Mouse (Mus musculus) lung, embryonic 15.5 days (tissue): ENCODE data around the gene Brap. TPM values are rescaled to one million over a fixed set of nuclear protein-coding genes. Genes with fewer than 3 reads are reported as not detected.

Experiments
- ATAC-seq: fragments of 200-750 bp; cut with Nextera tagmentation; 2 replicates; pipeline ENCODE4 v1.8.0; 2017; ENCODE audit warnings: moderate number of reproducible peaks, borderline replicate concordance; ENCODE audit not compliant: low FRiP score, low TSS enrichment; ENCODE audit errors: extremely low read depth
- H3K27ac ChIP-seq: fragments of 300-500 bp; sonication (generic); 2 replicates; pipeline ENCODE4 v1.5.1; 2015; ENCODE audit warnings: moderate library complexity, mild to moderate bottlenecking, inconsistent platforms
- H3K27me3 ChIP-seq: fragments of 300-500 bp; sonication (generic); 2 replicates; pipeline ENCODE4 v1.6.1; 2015; ENCODE audit warnings: inconsistent platforms
- H3K36me3 ChIP-seq: fragments of 300-500 bp; sonication (generic); 2 replicates; pipeline ENCODE4 v1.6.1; 2015; ENCODE audit warnings: inconsistent platforms
- H3K4me1 ChIP-seq: fragments of 300-500 bp; sonication (generic); 2 replicates; pipeline ENCODE4 v1.6.1; 2015; ENCODE audit warnings: inconsistent platforms
- H3K4me2 ChIP-seq: fragments of 300-500 bp; sonication (generic); 2 replicates; pipeline ENCODE4 v1.6.1; 2015; ENCODE audit warnings: inconsistent platforms, mild to moderate bottlenecking, moderate library complexity
- H3K4me3 ChIP-seq: fragments of 300-500 bp; sonication (generic); 2 replicates; pipeline ENCODE4 v1.5.1; 2015; ENCODE audit warnings: mild to moderate bottlenecking, inconsistent platforms
- H3K9ac ChIP-seq: fragments of 300-500 bp; sonication (generic); 2 replicates; pipeline ENCODE4 v1.6.1; 2015; ENCODE audit warnings: inconsistent platforms
- H3K9me3 ChIP-seq: fragments of 300-500 bp; sonication (generic); 2 replicates; pipeline ENCODE4 v1.6.1; 2016; ENCODE audit warnings: inconsistent platforms
- WGBS: fragments of 180-500 bp; shearing (Covaris S2); methylation state at CpG from one replicate; pipeline ENCODE4 v1.1.7; 2015; 5-methylcytosine and 5-hydroxymethylcytosine counted together
- polyA plus RNA-seq: library from polyadenylated mRNA; unstranded; fragments of >200 nt; fragmentation: Nextera tagmentation; extraction: Ambion mirVana; gene quantifications from 2 replicates; pipeline ENCODE4 v1.2.1, GENCODE M21; 2015

Brap gene
- polyA plus RNA-seq, 1 experiment from 2014 or later: 41.4 TPM

DNA sequence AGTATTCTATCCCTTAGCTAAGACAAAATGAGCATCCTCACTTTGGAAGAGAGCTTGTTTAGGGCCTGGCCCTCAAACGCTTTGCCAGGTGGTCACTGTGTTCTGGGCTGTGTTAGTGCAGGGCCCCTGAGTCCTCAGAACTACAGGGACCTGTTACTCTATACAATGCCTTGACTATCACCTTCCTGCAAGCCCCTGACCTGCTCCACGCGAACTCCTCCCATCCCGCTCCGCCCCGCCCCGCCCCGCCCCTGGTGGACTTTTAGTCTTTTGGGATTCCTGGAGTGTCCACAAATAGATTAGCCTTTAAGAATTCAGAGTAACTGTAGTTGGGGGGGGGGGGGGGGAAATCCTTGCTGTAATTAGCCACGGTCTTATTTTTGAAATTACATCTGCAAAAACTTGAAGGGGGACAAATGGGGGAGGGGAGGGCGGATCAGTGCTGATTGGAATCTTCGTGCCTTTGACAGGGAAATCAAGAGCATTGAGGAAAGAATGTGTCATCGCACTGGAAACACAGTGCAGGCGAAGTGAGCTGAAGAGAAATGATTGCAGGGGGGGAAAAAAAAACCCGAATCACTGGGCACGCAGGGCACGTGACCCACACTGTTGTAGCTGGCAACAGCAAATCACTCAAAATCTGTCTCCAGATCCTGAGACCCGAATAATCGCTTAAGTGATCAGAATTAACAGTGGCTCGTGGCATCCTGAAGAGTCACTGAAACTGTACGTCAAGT, 44.3 kb downstream of the Brap start:
- Histone ChIP-seq H3K9ac (0 out of 2 replicates have a peak overlapping the region, but pooled peaks have one; percentile 5), H3K36me3 (no peaks in the 10 kb centered on the region), H3K9me3 (no peaks in the 10 kb centered on the region), H3K27ac (no peak overlapping the region), H3K4me1 (peaks cover 8% of the 10 kb centered on the region), H3K27me3 (no peaks in the 10 kb centered on the region), H3K4me3 (peak overlapping the region; percentile 11; the same call in 1 of the 2 replicates), H3K4me2 (peak overlapping the region; percentile 52)
- WGBS: 6% methylated on average over 20 of the region's 20 CpGs
- peak; percentile 49; the same call in 1 of the 2 replicates for ATAC-seq

DNA sequence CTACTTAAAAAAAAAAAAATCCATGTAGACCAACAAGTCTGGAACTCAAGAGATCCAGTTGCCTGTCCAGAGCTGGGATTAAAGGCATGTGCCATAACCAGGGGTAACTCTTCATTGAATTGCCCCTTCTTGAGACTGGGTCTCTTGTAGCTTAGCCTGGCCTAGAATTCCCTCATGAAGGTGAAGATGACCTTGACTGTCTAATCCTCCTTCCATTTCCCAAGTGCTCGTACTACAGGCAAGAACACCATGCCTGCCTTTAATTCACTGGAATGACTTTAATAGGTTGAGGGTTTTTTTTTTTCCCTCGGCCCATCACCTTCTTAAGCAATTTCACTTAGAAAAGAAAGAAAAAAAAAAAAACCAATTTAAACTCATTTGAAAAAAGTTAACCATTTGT, 50.0 kb downstream of the Brap start:
- Histone ChIP-seq H3K4me3 (peak overlapping the region; percentile 99), H3K36me3 (no peaks in the 10 kb centered on the region), H3K9me3 (no peaks in the 10 kb centered on the region), H3K4me2 (peak overlapping the region; percentile 77), H3K27ac (no peak overlapping the region), H3K27me3 (no peaks in the 10 kb centered on the region), H3K9ac (no peak overlapping the region), H3K4me1 (peaks cover 14% of the 10 kb centered on the region)
- no peak for ATAC-seq
- WGBS: 39% methylated on average over 2 of the region's 2 CpGs

DNA sequence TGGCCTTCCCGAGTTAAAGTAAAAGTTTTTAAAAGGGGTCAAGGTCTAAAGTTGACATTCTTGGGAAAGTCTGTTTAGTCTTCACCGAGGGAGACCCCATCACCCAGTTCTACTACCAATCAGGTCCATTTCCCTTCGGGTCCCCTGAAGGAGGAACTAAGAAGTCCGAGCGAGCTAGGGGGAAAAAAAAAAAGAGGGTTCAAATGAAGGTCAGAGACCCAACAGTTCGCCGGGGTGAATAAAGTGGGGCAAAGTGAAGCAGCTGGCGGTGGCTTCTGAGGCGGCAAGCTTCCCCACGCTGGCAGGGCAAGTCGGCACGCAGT, 50.4 kb downstream of the Brap start:
- Histone ChIP-seq H3K27me3 (no peaks in the 10 kb centered on the region), H3K4me1 (peaks cover 18% of the 10 kb centered on the region), H3K4me2 (peak overlapping the region; percentile 77), H3K36me3 (no peaks in the 10 kb centered on the region), H3K9me3 (no peaks in the 10 kb centered on the region), H3K4me3 (peak overlapping the region; percentile 99), H3K27ac (peak overlapping the region; percentile 97), H3K9ac (peak overlapping the region; percentile 92)
- under 1% methylated on average over 12 of the region's 12 CpGs for WGBS
- ATAC-seq: no peak

DNA sequence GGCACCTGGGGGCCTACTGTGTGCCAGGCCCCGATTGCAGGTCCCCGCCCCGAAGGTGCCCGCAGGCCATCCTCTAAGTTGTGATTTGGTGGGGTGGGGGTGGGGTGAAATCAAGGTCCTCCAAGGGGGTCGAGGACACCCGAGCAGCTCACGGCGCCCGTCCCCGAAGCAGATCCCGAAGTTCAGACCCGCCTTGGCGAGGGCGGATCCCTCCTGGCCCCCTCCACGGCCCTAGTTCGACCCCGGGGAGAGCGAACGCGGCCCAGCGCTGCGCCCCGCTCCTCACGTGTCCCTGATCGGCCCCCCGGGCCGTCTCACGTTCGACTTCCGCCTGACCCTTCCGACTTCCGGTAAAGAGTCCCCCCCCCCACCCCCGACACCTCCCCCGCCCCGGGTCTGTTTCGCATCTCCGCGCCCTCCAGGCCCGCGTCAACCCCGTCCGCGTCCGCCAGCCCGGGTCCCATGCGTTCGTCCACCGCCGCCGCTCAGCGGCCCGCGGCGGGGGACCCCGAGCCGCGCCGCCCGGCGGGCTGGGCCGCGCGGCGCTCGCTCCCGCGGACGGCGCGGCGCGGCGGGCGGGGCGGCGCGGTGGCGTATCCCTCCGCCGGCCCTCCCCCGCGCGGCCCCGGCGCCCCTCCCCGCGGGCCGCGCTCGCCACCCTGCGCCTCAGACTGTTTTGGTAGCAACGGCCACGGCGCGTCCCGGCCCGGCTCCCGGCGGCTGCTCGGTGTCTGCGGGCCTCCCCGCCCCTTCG, 51.0 kb downstream of the Brap start, which contains the start of gene Atxn2:
TSS of gene Atxn2 (plus strand) at position 164 of the 754 bp plus-strand sequence.
- no peaks in the 10 kb centered on the region for H3K27me3 ChIP-seq
- H3K9ac ChIP-seq: peak within 1 kb of the TSS; percentile 92
- under 1% methylated on average over 34 of the region's 103 CpGs for WGBS

DNA sequence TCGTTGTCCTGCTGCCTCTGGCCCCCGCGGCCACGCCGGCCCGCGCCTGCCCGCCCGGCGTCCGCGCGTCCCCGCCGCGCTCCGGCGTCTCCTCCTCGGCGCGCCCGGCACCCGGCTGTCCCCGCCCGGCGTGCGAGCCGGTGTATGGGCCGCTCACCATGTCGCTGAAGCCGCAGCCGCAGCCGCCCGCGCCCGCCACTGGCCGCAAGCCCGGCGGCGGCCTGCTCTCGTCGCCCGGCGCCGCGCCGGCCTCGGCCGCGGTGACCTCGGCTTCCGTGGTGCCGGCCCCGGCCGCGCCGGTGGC, 51.5 kb downstream of the Brap start:
- Histone ChIP-seq H3K4me3 (peak overlapping the region; percentile 99), H3K4me1 (peaks cover 25% of the 10 kb centered on the region), H3K27ac (peak overlapping the region; percentile 97), H3K27me3 (no peaks in the 10 kb centered on the region), H3K36me3 (no peaks in the 10 kb centered on the region), H3K9ac (peak overlapping the region; percentile 92), H3K4me2 (peak overlapping the region; percentile 78), H3K9me3 (no peaks in the 10 kb centered on the region)
- 0% methylated on average over 18 of the region's 57 CpGs for WGBS
- no peak for ATAC-seq

More for the DNA sequence above, 51.0 kb downstream of the Brap start, which contains the start of gene Atxn2:
- peaks cover 23% of the 10 kb centered on the region for H3K4me1 ChIP-seq
- no peaks in the 10 kb centered on the region for H3K36me3 ChIP-seq
- peak within 1 kb of the TSS; percentile 78 for H3K4me2 ChIP-seq
- no peaks in the 10 kb centered on the region for H3K9me3 ChIP-seq
- peak within 1 kb of the TSS; percentile 97 for H3K27ac ChIP-seq
- peak; percentile 79 for ATAC-seq
- peak within 1 kb of the TSS; percentile 99 for H3K4me3 ChIP-seq

DNA sequence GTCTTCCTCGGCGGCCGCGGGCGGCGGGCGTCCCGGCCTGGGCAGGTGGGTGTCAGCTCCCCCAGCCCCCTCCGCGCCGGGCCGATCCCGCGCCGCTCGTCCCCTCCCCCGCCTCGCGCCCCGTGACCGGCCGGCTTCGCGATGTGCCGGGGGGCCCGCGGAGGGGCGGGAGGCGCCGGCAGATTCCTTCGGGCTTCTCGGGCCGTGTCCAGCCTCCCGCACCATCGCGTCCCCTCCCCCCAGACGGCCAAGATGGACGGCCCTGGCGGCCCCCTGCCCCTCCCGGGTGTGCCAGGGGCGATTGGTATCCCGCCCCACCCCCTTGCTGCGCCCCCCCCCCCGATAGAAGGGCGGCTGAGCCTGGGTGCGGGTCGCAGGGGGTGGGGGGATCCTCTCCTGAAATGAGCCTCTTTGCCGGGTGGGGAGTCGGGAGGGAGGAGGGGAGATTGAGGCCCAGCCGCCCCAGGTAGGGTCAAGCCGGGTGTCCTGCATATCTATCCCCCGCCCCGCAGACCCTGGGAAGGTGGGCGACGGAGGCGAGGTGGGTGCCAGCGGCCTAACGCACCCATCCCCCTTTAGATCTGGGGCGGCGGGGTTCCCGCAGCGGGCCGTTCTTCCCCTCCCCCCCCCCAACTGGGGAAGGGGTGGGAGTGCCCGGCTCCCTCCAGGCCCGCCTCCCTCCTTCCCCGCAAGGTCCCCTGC, 52.0 kb downstream of the Brap start:
- peak overlapping the region; percentile 97 for H3K27ac ChIP-seq
- 0% methylated on average over 37 of the region's 66 CpGs for WGBS

DNA sequence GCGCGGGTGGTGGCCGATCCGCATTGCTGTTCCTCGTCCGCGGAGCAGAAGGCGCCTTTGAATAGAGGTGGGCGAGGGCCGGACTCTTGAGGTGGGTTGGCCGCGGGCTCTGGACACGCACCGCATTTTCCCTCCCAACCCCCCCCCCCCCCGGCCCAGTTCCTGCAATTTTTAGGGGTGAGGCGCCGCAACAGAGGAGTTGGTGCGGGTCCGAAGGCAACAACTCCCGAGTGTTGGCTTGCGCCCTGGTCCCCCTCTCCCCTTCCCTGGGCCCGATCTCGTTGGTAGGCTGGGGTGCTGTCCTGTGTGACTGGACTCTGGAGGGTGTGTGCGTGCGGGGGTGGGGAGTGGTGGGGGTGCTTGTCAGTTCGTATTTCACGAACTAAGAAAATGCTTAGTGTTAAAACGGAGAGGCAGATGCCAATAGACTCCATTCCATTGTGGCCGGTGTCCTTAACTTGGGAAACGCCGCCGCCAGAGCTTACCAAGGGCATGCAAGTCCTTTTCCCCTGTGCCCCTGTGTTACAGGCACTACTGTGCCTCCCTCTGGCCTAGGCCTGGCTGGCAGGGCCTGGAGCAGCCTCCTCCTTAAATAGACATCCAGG, 52.7 kb downstream of the Brap start:
- Histone ChIP-seq H3K4me3 (peak overlapping the region; percentile 99), H3K27ac (peak overlapping the region; percentile 97), H3K27me3 (no peaks in the 10 kb centered on the region), H3K9me3 (no peaks in the 10 kb centered on the region), H3K36me3 (peaks cover 5% of the 10 kb centered on the region; the same call in 1 of the 2 replicates), H3K4me2 (peak overlapping the region; percentile 78), H3K4me1 (peaks cover 25% of the 10 kb centered on the region), H3K9ac (peak overlapping the region; percentile 92)
- ATAC-seq: 0 out of 2 replicates have a peak, but pooled peaks have one; percentile 9
- 1% methylated on average over 31 of the region's 32 CpGs for WGBS

More for the DNA sequence above, 52.0 kb downstream of the Brap start:
- Histone ChIP-seq H3K4me2 (peak overlapping the region; percentile 78), H3K9ac (peak overlapping the region; percentile 92), H3K4me1 (peaks cover 25% of the 10 kb centered on the region), H3K27me3 (no peaks in the 10 kb centered on the region), H3K4me3 (peak overlapping the region; percentile 99), H3K36me3 (peaks cover 2% of the 10 kb centered on the region; the same call in 1 of the 2 replicates), H3K9me3 (no peaks in the 10 kb centered on the region)
- ATAC-seq: peak; percentile 47

DNA sequence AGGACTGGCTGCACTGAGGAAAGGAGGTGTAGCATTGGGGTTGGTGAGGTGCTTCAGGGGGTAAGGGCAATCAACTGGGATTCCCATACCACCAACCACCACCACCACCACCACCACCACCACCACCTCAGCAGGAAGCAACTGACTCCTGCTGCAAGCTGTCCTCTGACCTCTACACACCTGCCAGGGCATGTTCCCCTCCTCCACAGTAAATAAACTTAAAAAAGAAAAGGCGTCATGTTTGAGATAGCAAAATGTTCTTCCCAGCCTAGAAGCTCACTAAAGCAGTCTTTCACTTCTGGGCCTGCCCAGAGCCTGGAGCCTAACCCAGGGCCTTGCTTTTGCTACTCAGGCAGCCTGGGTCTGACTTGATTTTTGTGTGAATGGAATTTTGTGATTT, 54.0 kb downstream of the Brap start:
- Histone ChIP-seq H3K9me3 (no peaks in the 10 kb centered on the region), H3K36me3 (peaks cover 5% of the 10 kb centered on the region; the same call in 1 of the 2 replicates), H3K4me1 (peaks cover 31% of the 10 kb centered on the region), H3K4me3 (no peak overlapping the region), H3K27ac (0 out of 2 replicates have a peak overlapping the region, but pooled peaks have one; percentile 6), H3K9ac (no peak overlapping the region), H3K27me3 (no peaks in the 10 kb centered on the region), H3K4me2 (peak overlapping the region; percentile 78)
- no peak for ATAC-seq
- WGBS: 61% methylated on average over 1 of the region's 1 CpGs

DNA sequence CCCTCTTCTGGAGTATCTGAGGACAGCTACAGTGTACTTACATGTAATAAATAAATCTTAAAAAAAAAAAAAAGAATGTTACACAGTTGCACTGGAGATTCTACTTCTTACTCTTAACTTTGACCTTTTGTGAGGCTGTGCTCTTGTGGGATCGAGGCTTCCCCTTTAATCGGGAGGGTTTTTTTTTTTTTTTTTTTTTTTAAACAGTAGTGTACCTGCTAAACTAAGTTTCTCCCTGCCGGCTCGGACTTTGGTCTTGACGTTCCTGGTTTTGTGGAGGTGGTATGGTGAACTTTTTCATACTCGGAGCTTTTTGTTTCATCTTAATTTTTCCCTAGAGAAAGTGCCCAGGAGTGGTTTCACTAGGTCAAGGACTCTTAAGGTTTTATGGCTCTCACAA, 54.6 kb downstream of the Brap start:
- no peak overlapping the region for H3K4me2 ChIP-seq
- H3K27ac ChIP-seq: no peak overlapping the region
- peaks cover 5% of the 10 kb centered on the region; the same call in 1 of the 2 replicates for H3K36me3 ChIP-seq
- no peak for ATAC-seq
- no peaks in the 10 kb centered on the region for H3K9me3 ChIP-seq
- no peak overlapping the region for H3K9ac ChIP-seq
- H3K4me3 ChIP-seq: no peak overlapping the region
- peaks cover 34% of the 10 kb centered on the region for H3K4me1 ChIP-seq
- 56% methylated on average over 6 of the region's 6 CpGs for WGBS
- no peaks in the 10 kb centered on the region for H3K27me3 ChIP-seq

DNA sequence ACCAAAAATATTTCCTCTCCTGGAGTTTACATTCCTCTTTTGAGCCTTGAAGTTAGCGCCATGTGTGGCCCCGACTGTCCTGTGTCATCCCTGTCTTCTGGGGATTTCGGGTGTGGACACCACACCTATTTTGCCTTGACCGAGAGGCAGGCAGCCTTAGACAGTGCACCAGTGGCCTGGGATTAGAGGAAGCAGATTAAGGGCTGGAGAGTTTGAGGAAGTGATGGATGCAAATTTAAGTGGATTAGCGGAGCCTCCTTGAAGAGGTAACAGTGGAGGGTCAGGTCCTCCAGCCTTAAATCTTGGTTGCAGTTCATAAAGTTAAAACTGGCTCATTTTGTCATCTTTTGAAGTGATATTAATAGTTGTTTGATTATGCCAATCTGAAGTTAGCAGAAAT, 58.1 kb downstream of the Brap start:
- no peak overlapping the region for H3K9ac ChIP-seq
- 70% methylated on average over 5 of the region's 5 CpGs for WGBS

DNA sequence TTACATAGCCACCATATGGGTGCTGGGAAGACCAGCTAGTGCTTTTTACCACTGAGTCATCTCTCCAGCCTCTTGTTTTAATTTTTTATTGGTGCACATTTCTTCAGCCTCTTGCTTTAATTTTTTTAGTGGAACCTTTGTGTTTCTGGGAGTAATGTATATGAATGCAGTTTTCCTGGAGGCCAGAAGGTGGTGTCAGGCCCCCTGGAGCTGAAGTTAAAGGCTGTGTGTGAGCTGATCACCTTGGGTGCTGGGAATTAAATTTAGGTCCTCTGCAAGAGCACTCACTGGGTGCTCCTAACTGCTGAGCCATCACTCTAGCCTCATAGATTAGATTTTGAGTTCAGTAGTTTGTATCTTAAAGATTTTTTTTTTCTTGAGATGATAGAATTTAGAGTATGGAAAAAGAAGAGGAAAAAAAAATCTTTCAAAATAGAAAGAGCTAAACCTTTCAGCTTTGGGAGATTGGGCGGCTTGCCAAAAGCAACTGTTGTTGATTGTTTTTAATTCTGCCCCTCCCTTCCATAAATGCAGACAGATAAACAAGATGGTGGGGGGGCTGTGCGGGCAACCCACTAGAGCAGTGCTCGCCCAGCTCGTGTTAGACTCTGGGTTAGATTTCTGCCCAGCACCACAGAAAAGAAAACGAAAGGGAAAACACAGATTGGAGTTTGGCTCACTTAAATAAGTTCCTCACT, 60.7 kb downstream of the Brap start:
- H3K9me3 ChIP-seq: no peaks in the 10 kb centered on the region
- ATAC-seq: no peak
- H3K27ac ChIP-seq: no peak overlapping the region
- no peak overlapping the region for H3K4me2 ChIP-seq
- no peak overlapping the region for H3K4me3 ChIP-seq
- no peaks in the 10 kb centered on the region for H3K27me3 ChIP-seq
- peaks cover 5% of the 10 kb centered on the region; the same call in 1 of the 2 replicates for H3K36me3 ChIP-seq
- H3K9ac ChIP-seq: no peak overlapping the region
- H3K4me1 ChIP-seq: peaks cover 30% of the 10 kb centered on the region
- 87% methylated on average over 5 of the region's 5 CpGs for WGBS

More for the DNA sequence above, 58.1 kb downstream of the Brap start:
- H3K4me2 ChIP-seq: no peak overlapping the region
- H3K9me3 ChIP-seq: no peaks in the 10 kb centered on the region
- no peak for ATAC-seq
- H3K4me1 ChIP-seq: peaks cover 49% of the 10 kb centered on the region
- H3K27me3 ChIP-seq: no peaks in the 10 kb centered on the region
- H3K27ac ChIP-seq: no peak overlapping the region
- peaks cover 5% of the 10 kb centered on the region; the same call in 1 of the 2 replicates for H3K36me3 ChIP-seq
- no peak overlapping the region for H3K4me3 ChIP-seq
